Mouse (Mus musculus): Measurements from ENCODE around the gene Cdc7.
"Not testable (repeated sequence)": the region's sequence is repeated elsewhere in the genome, so short reads cannot be mapped to it uniquely, and the experiment has no call there.

The Cdc7 gene

DNA sequence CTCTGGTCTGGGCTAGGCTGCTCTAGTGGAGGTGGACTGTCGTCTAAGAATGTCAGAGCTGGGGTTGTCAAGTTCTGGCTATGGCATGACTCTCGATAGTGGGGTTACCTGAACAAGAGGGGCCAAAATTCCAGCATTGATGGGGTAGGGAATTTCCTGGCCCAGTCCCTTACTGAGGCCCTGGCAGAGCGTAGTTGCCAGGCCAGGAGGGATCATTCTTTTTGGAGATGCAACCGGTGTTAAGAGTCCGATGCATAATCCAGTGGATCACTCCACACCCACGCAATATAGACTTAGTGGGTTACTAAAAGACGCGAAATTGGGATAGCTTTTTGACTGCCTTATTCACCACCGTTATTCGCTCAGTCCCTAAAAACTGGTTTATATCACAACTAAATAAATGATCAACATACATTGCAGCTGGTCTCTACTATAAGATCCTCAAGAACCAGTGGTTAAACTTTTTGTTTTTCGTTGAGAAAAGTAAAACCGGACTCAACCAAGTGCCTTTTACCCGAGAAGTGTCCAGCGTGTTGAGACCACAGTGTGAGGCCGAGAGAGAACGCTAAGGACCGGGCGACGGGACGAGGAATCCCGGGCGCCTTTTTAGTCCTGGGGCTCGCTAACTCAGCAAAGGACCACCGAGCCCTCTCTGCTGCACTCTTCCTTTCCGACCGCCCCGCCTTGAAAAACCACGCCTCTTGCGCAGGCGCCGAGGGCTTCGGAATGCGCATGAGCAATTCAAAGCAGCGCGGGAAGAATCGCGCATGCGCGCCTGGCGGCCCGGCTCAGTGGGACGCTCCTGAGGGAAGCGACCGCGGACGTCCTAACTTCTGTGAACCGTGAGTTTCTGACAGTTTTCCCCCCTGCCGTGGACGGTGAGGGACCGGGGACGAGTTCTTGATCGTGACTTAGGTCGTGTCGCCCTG lies at the start of gene Cdc7:
TSS of gene Cdc7 (plus strand) at position 739 of the 929 bp plus-strand sequence.
- peak; percentile 87 to 94 for DNase-seq (ENCODE audit: low read depth in 2 of 2, low spot score in 2 of 2)

DNA sequence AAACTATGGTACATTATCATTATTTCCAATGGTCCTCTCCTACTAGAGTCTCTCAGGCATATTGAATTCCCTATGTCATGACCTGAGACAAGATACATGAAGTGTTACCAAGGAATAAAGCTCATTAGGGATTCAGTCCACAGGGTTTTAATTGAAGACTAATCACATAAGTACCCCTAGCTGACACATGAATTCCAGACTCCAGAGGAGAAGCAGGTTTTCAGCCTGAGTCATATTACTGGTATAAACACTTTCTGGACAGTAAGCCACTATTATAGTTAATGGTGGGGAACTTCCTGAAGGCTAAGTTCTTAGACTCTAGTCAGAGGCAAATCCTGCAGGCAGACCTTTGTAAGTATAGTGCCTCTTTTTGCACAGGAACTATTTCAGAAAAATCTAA lies 44.8 kb upstream of the Cdc7 start:
- DNase-seq (ENCODE audit: low read depth in 2 of 2, low spot score in 2 of 2) = no peak

GRCm38 (mm10) chr5:106925488-106926368 lies 38.4 kb upstream of the Cdc7 start, which contains the start of gene Hfm1:
Gene Hfm1 (minus strand): TSS chr5:106926321.
- DNase-seq (ENCODE audit: low read depth in 2 of 2, low spot score in 2 of 2) = peak; percentile 3 to 12

GRCm38 (mm10) chr5:106926369-106926686 lies 37.8 kb upstream of the Cdc7 start:
- no peak for DNase-seq (ENCODE audit: low read depth in 2 of 2, low spot score in 2 of 2)

DNA sequence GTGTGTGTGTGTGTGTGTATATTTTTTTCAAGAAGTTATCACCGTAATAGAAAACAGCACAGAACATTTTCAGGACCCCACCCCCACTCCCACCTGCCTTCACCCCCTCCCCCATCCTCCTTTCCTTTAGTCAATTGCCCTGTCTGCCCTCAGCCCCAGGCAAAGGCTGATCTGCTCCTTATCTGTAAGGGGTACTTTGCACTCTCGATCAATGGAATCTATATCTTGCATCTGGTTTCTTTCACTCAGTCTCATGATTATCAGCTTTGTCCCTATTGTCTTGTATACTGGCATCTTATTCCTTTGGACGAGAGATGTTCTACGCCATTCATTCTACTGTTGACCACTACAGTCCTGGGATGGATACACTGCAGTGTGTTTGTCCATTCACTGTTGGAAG lies 36.1 kb upstream of the Cdc7 start:
- no peak for DNase-seq (ENCODE audit: low read depth in 2 of 2, low spot score in 2 of 2)

DNA sequence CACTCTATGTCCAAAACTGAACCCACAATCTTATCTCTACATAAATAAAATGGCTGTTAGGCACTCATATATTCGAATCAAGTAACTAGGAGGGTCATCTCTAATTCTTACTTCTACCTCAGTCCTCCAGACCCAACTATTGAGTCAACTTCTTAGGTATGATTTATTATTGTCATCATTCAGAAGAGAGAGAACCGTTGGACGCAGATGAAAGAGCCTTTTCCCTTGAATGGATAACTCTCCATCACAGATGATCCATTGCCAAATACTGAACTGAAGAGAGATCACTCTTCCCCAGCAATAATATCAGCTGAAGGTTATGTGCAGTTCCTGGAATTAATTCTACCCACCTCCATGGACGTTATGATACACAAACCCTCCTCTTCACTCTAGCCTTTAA lies 17.8 kb upstream of the Cdc7 start:
- DNase-seq (ENCODE audit: low read depth in 2 of 2, low spot score in 2 of 2) = no peak

- DNase-seq (ENCODE audit: low read depth in 2 of 2, low spot score in 2 of 2) = no peak
These were observed 15.4 kb upstream of the Cdc7 start for GRCm38 (mm10) chr5:106948683-106949082.

- DNase-seq (ENCODE audit: low read depth in 2 of 2, low spot score in 2 of 2) = no peak
These were observed 7.7 kb upstream of the Cdc7 start for GRCm38 (mm10) chr5:106956467-106956866.

- no peak for DNase-seq (ENCODE audit: low read depth in 2 of 2, low spot score in 2 of 2)
These were observed 5.1 kb upstream of the Cdc7 start for GRCm38 (mm10) chr5:106959031-106959430.

GRCm38 (mm10) chr5:106960451-106960850 lies 3.7 kb upstream of the Cdc7 start:
- DNase-seq (ENCODE audit: low read depth in 2 of 2, low spot score in 2 of 2) = no peak

- no peak for DNase-seq (ENCODE audit: low read depth in 2 of 2, low spot score in 2 of 2)
These were observed 442 bp downstream of the Cdc7 start for GRCm38 (mm10) chr5:106964513-106965014.

- DNase-seq (ENCODE audit: low read depth in 2 of 2, low spot score in 2 of 2) = no peak
These were observed 2.3 kb downstream of the Cdc7 start for GRCm38 (mm10) chr5:106966443-106966842.

GRCm38 (mm10) chr5:106967578-106967977 lies 3.5 kb downstream of the Cdc7 start:
- no peak for DNase-seq (ENCODE audit: low read depth in 2 of 2, low spot score in 2 of 2)

DNA sequence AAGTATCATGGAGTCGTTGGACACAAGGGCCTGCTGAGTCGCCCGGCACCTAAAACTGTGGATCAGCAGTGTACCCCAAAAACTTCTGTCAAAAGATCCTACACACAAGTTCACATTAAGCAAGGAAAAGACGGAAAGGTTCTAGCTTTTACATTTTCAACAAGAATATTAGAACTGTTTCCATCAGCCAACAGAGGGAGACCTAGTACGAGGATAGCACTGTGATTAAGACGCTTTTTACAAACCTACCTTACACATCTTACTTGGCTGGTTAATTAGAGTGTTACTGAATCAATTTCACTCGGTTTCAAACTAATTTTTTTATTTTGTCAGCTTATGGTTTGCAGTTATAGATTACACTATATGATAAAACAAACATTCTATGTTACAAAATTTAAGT lies 9.8 kb downstream of the Cdc7 start:
- no peak for DNase-seq (ENCODE audit: low read depth in 2 of 2, low spot score in 2 of 2)

DNA sequence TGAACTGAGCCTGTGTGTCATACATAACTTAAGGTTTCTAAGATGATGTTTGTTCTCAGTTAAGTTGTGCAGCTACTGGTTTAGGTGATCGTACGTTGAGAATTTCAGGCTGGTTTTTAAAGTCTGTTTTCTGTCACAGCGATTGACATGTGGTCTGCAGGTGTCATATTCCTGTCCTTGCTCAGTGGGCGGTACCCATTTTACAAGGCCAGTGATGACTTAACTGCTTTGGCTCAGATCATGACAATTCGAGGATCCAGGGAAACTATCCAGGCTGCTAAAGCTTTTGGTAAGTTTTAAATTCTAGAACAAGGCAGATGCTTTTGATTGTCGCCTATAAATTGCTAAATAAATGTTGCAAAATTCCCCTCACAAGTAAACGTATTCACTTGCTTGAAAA lies 15.0 kb downstream of the Cdc7 start:
- no peak for DNase-seq (ENCODE audit: low read depth in 2 of 2, low spot score in 2 of 2)

- no peak for DNase-seq (ENCODE audit: low read depth in 2 of 2, low spot score in 2 of 2)
These were observed 18.3 kb downstream of the Cdc7 start for GRCm38 (mm10) chr5:106982298-106982952.

GRCm38 (mm10) chr5:106984934-106985333 lies 20.8 kb downstream of the Cdc7 start:
- not testable (repeated sequence) for DNase-seq (ENCODE audit: low read depth in 2 of 2, low spot score in 2 of 2)

DNA sequence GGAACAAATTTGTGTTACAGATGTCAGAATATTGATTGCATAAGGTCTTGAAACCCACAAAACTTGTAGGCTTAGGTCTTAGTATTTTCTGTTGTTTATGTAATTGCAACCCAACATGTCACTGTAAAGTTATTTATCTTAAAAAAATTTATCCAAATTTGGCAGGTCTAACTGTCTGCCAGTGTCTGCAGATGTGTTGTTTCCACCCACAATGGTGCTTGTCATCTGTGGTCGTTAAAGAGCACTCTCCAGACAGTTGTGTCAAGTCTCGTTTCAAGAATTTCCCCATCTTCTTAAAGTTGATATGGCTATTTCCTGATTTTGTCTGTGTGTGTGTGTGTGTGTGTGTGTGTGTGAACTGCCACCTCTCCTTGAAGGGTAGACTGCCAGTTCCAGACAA lies 21.5 kb downstream of the Cdc7 start:
- DNase-seq (ENCODE audit: low read depth in 2 of 2, low spot score in 2 of 2) = no peak

- DNase-seq (ENCODE audit: low read depth in 2 of 2, low spot score in 2 of 2) = no peak
These were observed 25.1 kb downstream of the Cdc7 start for GRCm38 (mm10) chr5:106989181-106989580.

GRCm38 (mm10) chr5:106989786-106990185 lies 25.7 kb downstream of the Cdc7 start:
- no peak for DNase-seq (ENCODE audit: low read depth in 2 of 2, low spot score in 2 of 2)

- peak; percentile 8 to 20 for DNase-seq (ENCODE audit: low read depth in 2 of 2, low spot score in 2 of 2)
These were observed 26.6 kb downstream of the Cdc7 start for GRCm38 (mm10) chr5:106990639-106991299.

Data from CD8-positive naive resting alpha-beta T cell, adult 2 months (primary cell).